Mouse (Mus musculus): ENCODE measurements around the gene Plch1.

DNA sequence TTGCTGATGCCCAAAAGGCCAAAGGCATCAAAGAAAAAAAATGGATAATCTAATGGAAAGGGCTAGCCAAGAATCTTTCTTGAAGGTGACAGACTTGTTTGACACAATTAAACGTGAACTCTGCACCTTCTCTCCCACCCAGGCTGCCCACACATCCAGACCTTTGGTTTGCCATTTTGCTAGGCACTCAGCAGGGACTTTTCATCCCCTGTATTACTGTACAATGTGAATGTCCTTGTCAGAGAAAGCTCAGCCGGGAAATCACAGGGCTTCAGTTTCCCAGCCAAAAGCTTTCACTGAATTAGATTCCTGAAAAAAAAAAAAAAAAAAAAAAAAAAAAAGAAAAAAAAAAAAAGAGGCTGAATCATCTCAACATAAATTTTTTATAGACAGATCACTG lies 34.2 kb downstream of the Plch1 start:
- TF ChIP-seq CTCF (IDR thresholded peaks at IDR 0.05; ENCODE audit: low read depth, low read length) (no peak), POLR2AphosphoS5 (IDR thresholded peaks at IDR 0.05; ENCODE audit: insufficient replicate concordance, low read depth, low read length) (no peak), TAL1 (conservative IDR thresholded peaks at IDR 0.05; ENCODE audit: low read depth, low read length) (no peak)

All from G1E (cell line).